Mouse (Mus musculus) liver, adult 2 months (tissue): Measurements from ENCODE around the gene Ptprb. TPM values are rescaled to one million over a fixed set of nuclear protein-coding genes. Genes with fewer than 3 reads are reported as not detected.

ENCODE experiments used
- DNase-seq: peaks from one replicate; pipeline ENCODE4 v3.0.0-alpha.2; 2011; ENCODE audit warnings: low read depth, low spot score; ENCODE audit errors: extremely low read depth
- H3K27ac ChIP-seq: fragments of 200-500 bp; replicated peaks from 2 replicates; pipeline ENCODE4 v1.5.1; 2012; ENCODE audit warnings: low read depth, mild to moderate bottlenecking, control low read depth, inconsistent platforms, low read length; ENCODE audit not compliant: insufficient read depth
- H3K27me3 ChIP-seq: fragments of 200-500 bp; 2 replicates; pipeline ENCODE4 v1.6.1; 2012; ENCODE audit warnings: mild to moderate bottlenecking, moderate library complexity, low read length, inconsistent platforms; ENCODE audit not compliant: control insufficient read depth, insufficient read depth
- H3K36me3 ChIP-seq: fragments of 200-500 bp; 2 replicates; pipeline ENCODE4 v1.6.1; 2012; ENCODE audit warnings: low read length, inconsistent platforms; ENCODE audit not compliant: control insufficient read depth, insufficient read depth
- H3K4me1 ChIP-seq: fragments of 200-500 bp; 2 replicates; pipeline ENCODE4 v1.6.1; 2011; ENCODE audit warnings: low read length; ENCODE audit not compliant: control insufficient read depth, insufficient read depth
- H3K4me3 ChIP-seq: fragments of 200-500 bp; 2 replicates; pipeline ENCODE4 v1.5.1; 2011; ENCODE audit warnings: low read depth, mild to moderate bottlenecking, control low read depth, low read length, moderate library complexity; ENCODE audit not compliant: insufficient read depth
- H3K79me2 ChIP-seq: fragments of 200-500 bp; 2 replicates; pipeline ENCODE4 v1.6.1; 2012; ENCODE audit warnings: inconsistent platforms, mild to moderate bottlenecking, low read length, moderate library complexity; ENCODE audit not compliant: control insufficient read depth, insufficient read depth
- H3K9ac ChIP-seq: fragments of 200-500 bp; 2 replicates; pipeline ENCODE4 v1.6.1; 2012; ENCODE audit warnings: low read depth, mild to moderate bottlenecking, control low read depth, inconsistent platforms, low read length
- CTCF ChIP-seq: fragments of 200-500 bp; IDR thresholded peaks from 2 replicates; pipeline ENCODE4 v1.5.1; 2011; ENCODE audit warnings: low read depth, low read length, control low read depth
- POLR2A ChIP-seq: fragments of 200-500 bp; IDR thresholded peaks from 2 replicates; pipeline ENCODE4 v1.6.1; 2011; ENCODE audit warnings: low read length, control low read depth; ENCODE audit not compliant: insufficient read depth; ENCODE audit errors: extremely low read depth
- WGBS: fragments of 180-500 bp; shearing (Covaris S2); methylation state at CpG from one replicate; pipeline ENCODE4 v1.1.7; 2018; 5-methylcytosine and 5-hydroxymethylcytosine counted together
- polyA plus RNA-seq: library from polyadenylated mRNA; depleted of rRNA; stranded (reverse); fragments of >200 nt; gene quantifications from 2 replicates; pipeline ENCODE4 v1.2.3, GENCODE M21; 2012
- total RNA-seq: library from RNA; depleted of rRNA; stranded (reverse); fragments of >200 nt; gene quantifications from 2 replicates; pipeline ENCODE4 v1.2.3, GENCODE M21; 2014

Gene Ptprb
- total and polyA plus RNA-seq, 2 experiments, result 5.9 to 39.8 TPM

GRCm38 (mm10) chr10:116418121-116418726, 142.9 kb downstream of the Ptprb start:
- Histone ChIP-seq H3K27me3 (no peaks in the 10 kb centered on the region; the same call in 1 of the 2 replicates), H3K4me1 (no peaks in the 10 kb centered on the region), H3K9ac (no peak overlapping the region), H3K36me3 (no peaks in the 10 kb centered on the region), H3K27ac (no peak overlapping the region), H3K4me3 (no peak overlapping the region), H3K79me2 (no peaks in the 10 kb centered on the region)
- WGBS, result 58% methylated on average over 24 of the region's 24 CpGs
- TF ChIP-seq POLR2A, result no peak
- DNase-seq, result no peak

GRCm38 (mm10) chr10:116420976-116421375, 145.7 kb downstream of the Ptprb start:
- no peaks in the 10 kb centered on the region for H3K79me2 ChIP-seq
- no peak overlapping the region for H3K27ac ChIP-seq
- no peaks in the 10 kb centered on the region for H3K4me1 ChIP-seq
- H3K4me3 ChIP-seq, result no peak overlapping the region
- no peaks in the 10 kb centered on the region for H3K27me3 ChIP-seq
- H3K9ac ChIP-seq, result no peak overlapping the region
- WGBS, result 90% methylated on average over 6 of the region's 6 CpGs
- no peaks in the 10 kb centered on the region for H3K36me3 ChIP-seq
- no peak for TF ChIP-seq POLR2A
- TF ChIP-seq CTCF, result no peak
- DNase-seq, result no peak

GRCm38 (mm10) chr10:116422551-116422950, 147.2 kb downstream of the Ptprb start:
- H3K4me1 ChIP-seq, result no peaks in the 10 kb centered on the region
- no peak overlapping the region for H3K9ac ChIP-seq

GRCm38 (mm10) chr10:116424921-116425320, 149.6 kb downstream of the Ptprb start:
- Histone ChIP-seq H3K27ac (no peak overlapping the region), H3K4me1 (no peaks in the 10 kb centered on the region), H3K36me3 (no peaks in the 10 kb centered on the region), H3K27me3 (no peaks in the 10 kb centered on the region), H3K9ac (no peak overlapping the region), H3K4me3 (no peak overlapping the region), H3K79me2 (no peaks in the 10 kb centered on the region)
- no peak for TF ChIP-seq POLR2A
- TF ChIP-seq CTCF, result no peak
- WGBS, result 86% methylated on average over 6 of the region's 6 CpGs
- DNase-seq, result no peak

More at GRCm38 (mm10) chr10:116422551-116422950, 147.2 kb downstream of the Ptprb start:
- no peaks in the 10 kb centered on the region for H3K36me3 ChIP-seq
- H3K27ac ChIP-seq, result no peak overlapping the region
- TF ChIP-seq POLR2A, result no peak
- no peak for TF ChIP-seq CTCF
- no peak overlapping the region for H3K4me3 ChIP-seq
- peak; percentile 2 for DNase-seq
- no peaks in the 10 kb centered on the region for H3K27me3 ChIP-seq
- no peaks in the 10 kb centered on the region for H3K79me2 ChIP-seq
- 83% methylated on average over 2 of the region's 2 CpGs for WGBS

GRCm38 (mm10) chr10:116426176-116426575, 150.9 kb downstream of the Ptprb start:
- Histone ChIP-seq H3K27ac (no peak overlapping the region), H3K4me1 (no peaks in the 10 kb centered on the region), H3K9ac (no peak overlapping the region), H3K79me2 (no peaks in the 10 kb centered on the region), H3K4me3 (no peak overlapping the region), H3K36me3 (no peaks in the 10 kb centered on the region), H3K27me3 (no peaks in the 10 kb centered on the region)
- DNase-seq, result no peak
- 79% methylated on average over 7 of the region's 7 CpGs for WGBS
- TF ChIP-seq POLR2A, result no peak
- TF ChIP-seq CTCF, result no peak

- 94% methylated on average over 26 of the region's 26 CpGs for WGBS
These were observed 152.9 kb downstream of the Ptprb start for GRCm38 (mm10) chr10:116428026-116428780.

More at GRCm38 (mm10) chr10:116428026-116428780, 152.9 kb downstream of the Ptprb start:
- Histone ChIP-seq H3K27me3 (no peaks in the 10 kb centered on the region), H3K27ac (no peak overlapping the region), H3K79me2 (no peaks in the 10 kb centered on the region), H3K4me1 (no peaks in the 10 kb centered on the region), H3K4me3 (no peak overlapping the region), H3K36me3 (no peaks in the 10 kb centered on the region), H3K9ac (no peak overlapping the region)
- TF ChIP-seq CTCF, result no peak
- no peak for TF ChIP-seq POLR2A
- DNase-seq, result no peak
